Mouse (Mus musculus) granulocyte monocyte progenitor cell, adult 5-6 weeks (primary cell): ENCODE results near the gene Nmral1. TPM values are rescaled to one million over a fixed set of nuclear protein-coding genes. Genes with fewer than 3 reads are reported as not detected.

Source experiments
- ATAC-seq: replicated peaks from 2 replicates; pipeline ENCODE4 v1.8.0; 2016; ENCODE audit warnings: mild to moderate bottlenecking, moderate TSS enrichment, inconsistent platforms; ENCODE audit not compliant: poor library complexity, severe bottlenecking
- total RNA-seq, 2 experiments: library from RNA; stranded (forward) in 1 of 2; stranded (reverse) in 1 of 2; fragments of 200-712, 200-1000 nt in 1 of 2; fragments of >200 nt in 1 of 2; fragmentation: Nextera tagmentation in 1 of 2; gene quantifications; 2 replicates each; pipeline ENCODE4 v1.2.3; 2014 to 2017

The Nmral1 gene
- total RNA-seq, 2 experiments from 2014 or later: 50.8 to 82.9 TPM

DNA sequence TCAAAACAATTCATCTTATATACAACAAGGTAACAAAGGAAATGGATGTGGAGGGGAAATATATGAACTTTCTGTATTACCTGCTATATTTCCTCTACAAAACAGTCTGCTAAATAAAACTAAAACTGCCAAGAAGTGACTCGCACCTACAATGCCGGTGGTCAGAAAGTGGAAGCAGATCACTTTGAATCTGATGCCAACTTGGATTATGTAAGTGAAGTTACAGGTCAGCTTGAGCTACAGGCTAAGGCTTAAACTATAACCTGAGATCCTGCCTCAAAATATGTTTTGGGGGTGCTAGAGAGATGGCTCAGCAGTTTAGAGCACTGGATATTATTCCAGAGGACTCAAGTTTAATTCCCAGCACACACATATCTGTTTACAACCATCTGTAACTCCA is 53.4 kb downstream of the Nmral1 start:
- ATAC-seq: no peak

DNA sequence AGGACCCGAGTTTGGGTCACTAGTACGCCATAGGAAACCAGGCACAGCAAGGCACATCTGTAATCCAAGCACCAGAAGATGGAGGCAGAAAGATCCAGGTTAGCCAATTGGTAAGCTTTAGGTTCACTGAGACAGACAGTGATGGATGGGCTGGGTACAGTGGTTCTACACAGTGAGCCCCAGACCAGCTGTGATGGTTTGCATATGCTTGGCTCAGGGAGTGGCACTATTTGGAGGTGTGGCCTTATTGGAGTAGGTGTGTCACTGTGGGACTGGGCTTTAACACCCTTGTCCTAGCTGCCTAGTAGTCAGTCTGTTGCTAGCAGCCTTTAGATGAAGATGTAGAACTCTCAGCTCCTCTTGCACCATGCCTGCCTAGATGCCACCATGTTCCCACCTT is 55.4 kb downstream of the Nmral1 start:
- ATAC-seq: no peak

DNA sequence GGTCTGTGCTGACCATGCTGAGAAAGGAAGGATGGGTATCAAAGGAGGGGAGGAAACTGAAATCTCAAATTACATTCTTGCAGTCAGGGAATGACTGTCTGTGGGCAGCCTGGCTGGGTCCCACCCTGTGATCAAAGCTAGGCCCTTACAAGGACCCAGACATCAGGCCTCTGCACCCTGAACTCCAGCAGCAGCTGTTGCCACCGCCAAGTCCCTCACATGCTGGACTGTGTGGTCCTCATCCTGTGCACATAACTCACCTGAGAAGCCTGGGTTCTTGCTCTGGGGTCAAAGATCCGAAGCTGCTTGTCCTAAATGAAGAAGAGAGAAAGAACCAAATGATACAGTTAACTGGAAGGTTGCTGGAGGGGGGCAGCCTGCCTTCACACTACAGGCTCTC is 57.6 kb downstream of the Nmral1 start:
- no peak for ATAC-seq

Other genes with a start within 250 kb of the Nmral1 start
- 16.1 and 16.3 TPM in 2 replicates for gene Srl, start 177.5 kb downstream of the Nmral1 start, total RNA-seq (2014; fragmentation: Nextera tagmentation)
- gene Srl, start 177.5 kb downstream of the Nmral1 start, total RNA-seq (2017): 8.2 and 29.9 TPM in 2 replicates
- 34.8 and 46.6 TPM in 2 replicates for gene Tfap4, start 159.5 kb downstream of the Nmral1 start, total RNA-seq (2014; fragmentation: Nextera tagmentation)
- 36.4 and 47.6 TPM in 2 replicates for gene Tfap4, start 159.5 kb downstream of the Nmral1 start, total RNA-seq (2017)
- gene Glis2, start 124.6 kb downstream of the Nmral1 start, total RNA-seq (2014; fragmentation: Nextera tagmentation): 2.1 and 2.8 TPM in 2 replicates
- 0.39 TPM in 1 of 2 replicates, not detected in the other for gene Glis2, start 124.6 kb downstream of the Nmral1 start, total RNA-seq (2017)
- gene Pam16, start 94.4 kb downstream of the Nmral1 start, total RNA-seq (2014; fragmentation: Nextera tagmentation): 42.3 and 113 TPM in 2 replicates
- 45.2 and 50.0 TPM in 2 replicates for gene Pam16, start 94.4 kb downstream of the Nmral1 start, total RNA-seq (2017)
- not detected in 2 replicates for gene Vasn, start 79.4 kb downstream of the Nmral1 start, total RNA-seq (2014; fragmentation: Nextera tagmentation)
- 0.67 TPM in 1 of 2 replicates, not detected in the other for gene Vasn, start 79.4 kb downstream of the Nmral1 start, total RNA-seq (2017)
- gene Dnaja3, start 79.4 kb downstream of the Nmral1 start, total RNA-seq (2014; fragmentation: Nextera tagmentation): 41.9 and 45.8 TPM in 2 replicates
- gene Dnaja3, start 79.4 kb downstream of the Nmral1 start, total RNA-seq (2017): 60.9 and 66.4 TPM in 2 replicates
- gene Coro7, start 39.6 kb downstream of the Nmral1 start, total RNA-seq (2014; fragmentation: Nextera tagmentation): 115 and 187 TPM in 2 replicates
- 39.8 and 58.1 TPM in 2 replicates for gene Coro7, start 39.6 kb downstream of the Nmral1 start, total RNA-seq (2017)
- 70.2 and 73.0 TPM in 2 replicates for gene Hmox2, start 7.0 kb upstream of the Nmral1 start, total RNA-seq (2014; fragmentation: Nextera tagmentation)
- gene Hmox2, start 7.0 kb upstream of the Nmral1 start, total RNA-seq (2017): 77.2 and 95.9 TPM in 2 replicates
- 22.2 and 26.0 TPM in 2 replicates for gene Cdip1, start 70.9 kb upstream of the Nmral1 start, total RNA-seq (2014; fragmentation: Nextera tagmentation)
- 11.4 and 13.1 TPM in 2 replicates for gene Cdip1, start 70.9 kb upstream of the Nmral1 start, total RNA-seq (2017)
- gene 4930562C15Rik, start 116.1 kb upstream of the Nmral1 start, total RNA-seq (2014; fragmentation: Nextera tagmentation): not detected in 2 replicates
- gene 4930562C15Rik, start 116.1 kb upstream of the Nmral1 start, total RNA-seq (2017): 0.65 TPM in 1 of 2 replicates, not detected in the other
- 37.0 and 39.8 TPM in 2 replicates for gene Ubald1, start 161.0 kb upstream of the Nmral1 start, total RNA-seq (2014; fragmentation: Nextera tagmentation)
- gene Ubald1, start 161.0 kb upstream of the Nmral1 start, total RNA-seq (2017): 11.4 and 14.1 TPM in 2 replicates
- 28.3 and 33.5 TPM in 2 replicates for gene Mgrn1, start 166.9 kb upstream of the Nmral1 start, total RNA-seq (2014; fragmentation: Nextera tagmentation)
- 16.6 and 21.6 TPM in 2 replicates for gene Mgrn1, start 166.9 kb upstream of the Nmral1 start, total RNA-seq (2017)
- 45.1 and 51.5 TPM in 2 replicates for gene Nudt16l1, start 219.4 kb upstream of the Nmral1 start, total RNA-seq (2014; fragmentation: Nextera tagmentation)
- 13.2 and 15.8 TPM in 2 replicates for gene Nudt16l1, start 219.4 kb upstream of the Nmral1 start, total RNA-seq (2017)
- 34.2 and 72.9 TPM in 2 replicates for gene Anks3, start 244.8 kb upstream of the Nmral1 start, total RNA-seq (2014; fragmentation: Nextera tagmentation)
- 19.3 and 34.8 TPM in 2 replicates for gene Anks3, start 244.8 kb upstream of the Nmral1 start, total RNA-seq (2017)